Mouse (Mus musculus): ENCODE measurements at regions not wholly inside any gene's neighbourhood (a gene's known extent, or its start where the extent isn't known, plus 50 kb on each side); places are given as distances from the start of the nearest gene placed in this dataset.

DNA sequence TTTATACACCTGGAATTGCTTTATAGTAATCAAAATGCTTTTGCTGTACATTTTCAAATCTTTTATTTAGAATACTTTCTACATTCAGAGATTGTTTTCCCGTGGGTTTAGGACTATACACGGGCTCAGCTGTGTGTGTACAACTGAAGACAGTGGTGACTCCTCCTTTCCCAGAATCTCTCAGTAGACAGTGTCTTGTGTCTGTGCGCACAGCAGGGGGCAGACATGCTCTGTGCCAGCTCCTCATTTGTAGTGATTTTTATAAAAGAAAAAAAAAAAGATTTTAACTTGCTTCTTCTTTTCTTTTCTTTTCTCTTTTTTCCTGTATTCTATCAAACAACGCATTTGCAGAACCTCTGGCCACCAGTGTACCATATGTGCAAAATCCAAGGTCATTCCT lies 817.3 kb downstream of the Basp1 start:
- TF ChIP-seq POLR2A (IDR thresholded peaks at IDR 0.05; ENCODE audit: low read depth, low read length) (no peak), CTCF (IDR thresholded peaks at IDR 0.05; ENCODE audit: extremely low read depth, insufficient read length, insufficient replicate concordance, low read depth, low read length) (peak; percentile 19; the same call in 1 of the 2 replicates)
